Mouse (Mus musculus) embryonic facial prominence, embryonic 12.5 days (tissue): ENCODE data around the gene Ate1. TPM values are rescaled to one million over a fixed set of nuclear protein-coding genes. Genes with fewer than 3 reads are reported as not detected.
"Not testable (repeated sequence)": the region's sequence is repeated elsewhere in the genome, so short reads cannot be mapped to it uniquely, and the experiment has no call there.

ENCODE experiments used
- ATAC-seq: fragments of 200-750 bp; cut with Nextera tagmentation; 2 replicates; pipeline ENCODE4 v1.8.0; 2017; ENCODE audit not compliant: insufficient number of reproducible peaks, insufficient read depth, low FRiP score, low TSS enrichment
- H3K27ac ChIP-seq: fragments of 300-500 bp; sonication (generic); 2 replicates; pipeline ENCODE4 v1.5.1; 2016; ENCODE audit warnings: mild to moderate bottlenecking
- H3K27me3 ChIP-seq: fragments of 300-500 bp; sonication (generic); 2 replicates; pipeline ENCODE4 v1.6.1; 2016; ENCODE audit warnings: mild to moderate bottlenecking, moderate library complexity
- H3K36me3 ChIP-seq: fragments of 300-500 bp; sonication (generic); 2 replicates; pipeline ENCODE4 v1.6.1; 2016; ENCODE audit warnings: mild to moderate bottlenecking
- H3K4me1 ChIP-seq: fragments of 300-500 bp; sonication (generic); 2 replicates; pipeline ENCODE4 v1.6.1; 2016
- H3K4me2 ChIP-seq: fragments of 300-500 bp; sonication (generic); replicated peaks from 2 replicates; pipeline ENCODE4 v1.6.1; 2016; ENCODE audit warnings: mild to moderate bottlenecking, moderate library complexity
- H3K4me3 ChIP-seq: fragments of 300-500 bp; sonication (generic); 2 replicates; pipeline ENCODE4 v1.5.1; 2016; ENCODE audit warnings: mild to moderate bottlenecking
- H3K9ac ChIP-seq: fragments of 300-500 bp; sonication (generic); 2 replicates; pipeline ENCODE4 v1.6.1; 2016; ENCODE audit warnings: mild to moderate bottlenecking, moderate library complexity
- H3K9me3 ChIP-seq: fragments of 300-500 bp; sonication (generic); 2 replicates; pipeline ENCODE4 v1.6.1; 2016; ENCODE audit warnings: mild to moderate bottlenecking, moderate library complexity
- WGBS: fragments of 180-500 bp; shearing (Covaris S2); methylation state at CpG from one replicate; pipeline ENCODE4 v1.1.7; 2016; 5-methylcytosine and 5-hydroxymethylcytosine counted together
- polyA plus RNA-seq: library from polyadenylated mRNA; unstranded; fragments of >200 nt; fragmentation: Nextera tagmentation; extraction: Ambion mirVana; gene quantifications from 2 replicates; pipeline ENCODE4 v1.2.1, GENCODE M21; 2016

Ate1 gene
- polyA plus RNA-seq, 1 experiment from 2014 or later: 47.9 TPM

DNA sequence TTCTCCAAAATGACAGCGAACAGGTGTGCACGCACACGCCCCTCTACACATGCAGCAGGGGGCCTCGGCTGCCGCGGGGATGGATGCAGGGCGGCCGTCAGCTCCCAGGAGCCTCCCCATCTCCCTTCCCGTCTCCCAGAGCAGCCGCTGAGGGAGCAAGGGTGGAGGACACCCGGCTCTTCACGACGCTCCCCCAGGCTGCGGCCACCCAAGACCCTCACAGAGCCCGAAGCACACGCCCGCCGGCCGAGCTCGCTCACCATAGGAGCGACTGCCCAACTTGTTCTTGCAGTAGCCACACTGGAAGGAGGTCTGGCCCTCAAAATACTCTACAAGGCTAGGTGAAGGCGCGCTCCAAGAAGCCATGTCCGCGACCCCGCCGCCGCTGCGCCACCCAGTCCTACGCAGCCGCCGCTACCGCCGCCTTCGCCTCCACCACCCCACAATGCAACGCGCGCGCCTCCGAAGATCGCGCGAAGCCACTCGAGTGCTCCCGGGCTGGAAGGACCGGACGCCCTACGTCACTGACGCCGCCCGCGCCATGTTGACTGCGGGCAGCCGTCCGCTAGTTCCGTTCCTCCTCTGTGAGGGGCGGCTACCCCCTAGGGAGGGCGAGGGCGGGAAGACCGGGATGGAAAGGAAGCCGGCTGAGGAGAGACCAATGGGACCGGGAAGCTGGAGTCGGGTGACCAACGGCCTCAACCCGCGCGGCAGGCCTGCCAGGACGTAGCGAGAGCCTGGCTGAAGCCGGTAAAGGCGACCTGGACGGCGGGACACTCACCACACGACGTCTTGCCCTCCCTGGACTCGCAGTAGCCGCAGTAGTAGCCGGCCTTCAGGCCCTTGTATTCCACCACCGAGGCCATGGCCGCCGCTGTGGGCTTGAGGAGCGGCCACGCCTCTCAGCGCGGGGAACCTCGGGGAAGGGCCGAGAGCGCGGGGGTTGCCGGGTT lies 797 bp downstream of the Ate1 start:
- ATAC-seq: peak; percentile 95
- peak overlapping the region; percentile 96 for H3K27ac ChIP-seq
- H3K27me3 ChIP-seq: no peaks in the 10 kb centered on the region
- H3K9ac ChIP-seq: peak overlapping the region; percentile 90
- H3K9me3 ChIP-seq: no peaks in the 10 kb centered on the region
- H3K4me2 ChIP-seq: peak overlapping the region; percentile 59
- H3K36me3 ChIP-seq: peaks cover 8% of the 10 kb centered on the region; the same call in 1 of the 2 replicates
- peak overlapping the region; percentile 81 for H3K4me3 ChIP-seq
- WGBS: under 1% methylated on average over 87 of the region's 90 CpGs
- H3K4me1 ChIP-seq: peaks cover 10% of the 10 kb centered on the region

DNA sequence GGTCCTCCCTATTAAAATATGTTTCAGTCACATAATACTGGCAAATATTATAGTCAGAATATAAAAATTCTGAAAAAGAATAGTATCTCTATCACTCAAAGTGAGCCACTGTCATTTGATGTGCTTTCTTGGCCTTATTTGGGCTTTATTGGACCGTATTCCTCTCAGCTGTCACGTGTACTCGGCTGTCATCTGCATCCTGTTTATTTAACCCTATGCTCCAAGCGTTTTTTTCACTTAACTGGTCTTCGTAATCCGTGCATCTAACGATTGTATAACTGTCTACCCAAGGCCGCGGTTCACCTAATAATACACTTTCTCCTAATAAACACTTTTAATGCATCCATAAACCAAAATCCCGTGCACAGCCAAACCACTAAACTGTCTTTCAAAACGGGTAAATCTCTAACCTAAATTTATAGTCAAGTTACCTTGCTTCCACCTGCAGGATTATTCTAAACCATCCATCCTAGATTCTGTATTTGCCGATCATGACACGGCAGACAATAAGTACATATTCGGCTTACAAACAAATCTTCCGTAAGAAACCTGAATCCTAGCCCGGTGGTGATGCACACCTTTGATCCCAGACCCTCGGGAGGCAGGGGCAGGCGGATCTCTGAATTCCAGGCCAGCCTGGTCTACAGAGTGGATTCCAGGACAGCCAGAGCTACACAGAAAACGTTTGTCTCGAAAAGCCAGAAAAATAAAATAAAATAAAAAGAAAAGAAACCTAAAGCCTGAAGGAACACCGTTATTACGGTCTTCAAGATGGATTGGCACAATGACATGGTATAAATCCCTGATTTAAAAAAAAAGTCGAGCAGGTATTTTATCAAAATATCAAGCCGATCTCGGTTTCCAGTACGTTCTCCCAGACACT lies 1.7 kb downstream of the Ate1 start:
- Histone ChIP-seq H3K4me3 (peak overlapping the region; percentile 81), H3K27ac (peak overlapping the region; percentile 96), H3K4me1 (peaks cover 10% of the 10 kb centered on the region), H3K4me2 (peak overlapping the region; percentile 59), H3K36me3 (peaks cover 15% of the 10 kb centered on the region), H3K9ac (peak overlapping the region; percentile 90), H3K27me3 (no peaks in the 10 kb centered on the region), H3K9me3 (no peaks in the 10 kb centered on the region)
- 38% methylated on average over 26 of the region's 26 CpGs for WGBS
- ATAC-seq: no peak

DNA sequence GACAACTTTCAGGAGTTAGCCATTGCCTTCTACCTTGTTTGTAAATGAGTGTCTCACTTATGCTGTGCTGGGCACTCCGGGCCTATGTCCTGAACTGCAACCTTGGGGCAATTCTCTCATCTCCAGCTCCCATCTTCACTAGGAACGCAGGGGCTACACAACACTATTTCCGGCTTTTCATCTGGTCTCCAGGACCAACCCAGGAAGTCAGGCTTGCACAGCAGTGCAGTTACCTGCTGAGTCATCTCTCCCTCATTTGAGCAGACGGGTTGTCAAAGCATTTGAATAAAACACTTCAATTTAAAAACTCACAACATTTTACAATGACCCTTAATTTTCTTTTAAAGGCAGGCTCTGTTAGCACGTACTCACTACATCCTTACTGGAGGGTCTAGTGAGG lies 9.9 kb downstream of the Ate1 start:
- Histone ChIP-seq H3K27me3 (no peaks in the 10 kb centered on the region), H3K36me3 (peaks cover 61% of the 10 kb centered on the region), H3K9ac (no peak overlapping the region), H3K9me3 (no peaks in the 10 kb centered on the region), H3K27ac (no peak overlapping the region), H3K4me3 (no peak overlapping the region), H3K4me2 (no peak overlapping the region), H3K4me1 (no peaks in the 10 kb centered on the region)
- ATAC-seq: no peak
- WGBS: 90% methylated on average over 5 of the region's 5 CpGs

DNA sequence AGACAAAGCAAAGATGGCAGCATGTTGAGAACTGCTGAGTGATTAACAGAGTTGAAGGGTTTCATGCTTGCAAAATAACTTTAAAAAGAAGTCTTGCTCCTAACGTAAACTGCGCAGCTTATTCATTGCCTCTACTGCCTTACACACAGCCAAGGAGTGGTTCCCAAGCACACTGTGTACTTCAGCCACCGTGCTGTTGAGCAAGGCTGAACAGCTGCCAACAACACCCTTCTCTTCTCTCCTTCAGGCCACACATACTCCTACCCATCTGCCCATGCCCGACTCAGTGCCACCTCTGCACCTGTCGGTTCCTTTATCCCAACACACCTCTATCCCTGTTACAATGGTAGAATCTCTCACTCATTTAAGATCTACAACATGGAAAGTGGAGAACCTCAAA lies 17.2 kb downstream of the Ate1 start:
- Histone ChIP-seq H3K27ac (no peak overlapping the region), H3K4me3 (no peak overlapping the region), H3K36me3 (peaks cover 53% of the 10 kb centered on the region), H3K4me2 (no peak overlapping the region), H3K9ac (no peak overlapping the region), H3K4me1 (no peaks in the 10 kb centered on the region), H3K9me3 (no peaks in the 10 kb centered on the region), H3K27me3 (no peaks in the 10 kb centered on the region)
- ATAC-seq: no peak
- WGBS: 96% methylated on average over 5 of the region's 5 CpGs

DNA sequence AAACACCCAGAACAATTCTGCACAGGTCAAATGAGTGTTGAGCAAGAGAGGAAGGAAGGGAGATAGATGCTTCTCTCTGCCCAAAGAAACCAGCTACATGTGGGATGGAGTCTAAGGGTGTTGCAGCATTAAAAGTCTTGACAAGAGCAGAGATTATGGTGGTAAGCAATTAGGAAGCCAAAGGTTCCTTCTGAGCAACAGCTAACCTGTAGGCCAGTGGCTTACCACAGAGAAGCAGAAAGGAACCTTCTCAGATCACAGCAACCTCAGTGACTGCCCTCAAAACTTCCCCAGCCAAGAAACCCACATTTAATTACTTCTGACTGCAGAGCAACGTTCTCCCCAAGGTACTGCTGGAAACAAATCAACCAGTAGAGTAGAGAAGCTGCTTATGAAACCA lies 18.7 kb downstream of the Ate1 start:
- Histone ChIP-seq H3K4me3 (no peak overlapping the region), H3K4me2 (no peak overlapping the region), H3K9me3 (no peaks in the 10 kb centered on the region), H3K9ac (no peak overlapping the region), H3K27ac (no peak overlapping the region), H3K4me1 (0 out of 2 replicates have a peak, but pooled peaks cover 2% of the 10 kb centered on the region), H3K36me3 (peaks cover 42% of the 10 kb centered on the region), H3K27me3 (no peaks in the 10 kb centered on the region)
- 61% methylated on average over 1 of the region's 1 CpGs for WGBS
- ATAC-seq: no peak

DNA sequence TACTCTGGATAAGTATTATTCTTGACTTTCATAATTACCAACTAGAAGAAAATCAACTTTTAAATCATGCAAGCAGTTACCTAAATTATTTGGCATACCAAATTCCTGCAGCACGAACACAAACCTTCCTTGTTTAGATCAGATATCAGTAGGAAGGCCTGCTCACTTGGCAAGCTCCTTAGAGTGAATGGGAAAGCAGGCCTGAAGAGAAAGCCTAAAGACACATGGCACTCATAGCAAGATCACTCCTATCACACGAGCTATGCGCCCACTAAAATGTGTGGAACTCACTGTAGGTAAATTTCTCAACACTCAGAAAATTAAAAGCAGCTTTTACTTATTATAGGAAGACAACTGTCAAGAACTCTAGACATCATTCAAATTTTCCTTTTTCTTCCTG lies 26.8 kb downstream of the Ate1 start:
- no peak overlapping the region for H3K27ac ChIP-seq

DNA sequence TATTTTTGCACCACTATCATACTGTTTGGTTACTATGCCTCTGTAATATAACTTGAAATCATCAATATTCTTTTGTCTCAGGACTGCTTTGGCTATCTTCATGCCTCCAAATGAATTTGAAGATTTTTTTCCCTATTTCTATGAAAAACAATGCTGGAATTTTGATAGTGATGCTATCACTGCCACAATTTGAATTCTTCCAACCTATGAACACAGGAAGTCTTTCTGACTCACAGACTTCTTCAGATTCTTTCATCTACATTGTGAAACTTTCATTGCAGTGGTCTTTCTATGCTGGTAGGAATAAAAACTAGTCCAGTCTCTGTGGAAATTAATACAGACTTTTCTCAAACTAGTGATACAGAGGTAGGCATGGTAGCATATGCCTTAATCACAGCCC lies 28.1 kb downstream of the Ate1 start:
- Histone ChIP-seq H3K4me3 (no peak overlapping the region), H3K27ac (no peak overlapping the region), H3K4me1 (peaks cover 4% of the 10 kb centered on the region; the same call in 1 of the 2 replicates), H3K27me3 (no peaks in the 10 kb centered on the region), H3K4me2 (no peak overlapping the region), H3K9me3 (no peaks in the 10 kb centered on the region), H3K36me3 (peaks cover 11% of the 10 kb centered on the region; the same call in 1 of the 2 replicates), H3K9ac (no peak overlapping the region)
- ATAC-seq: no peak

More for the DNA sequence above, 26.8 kb downstream of the Ate1 start:
- H3K4me1 ChIP-seq: peaks cover 6% of the 10 kb centered on the region; the same call in 1 of the 2 replicates
- no peaks in the 10 kb centered on the region for H3K27me3 ChIP-seq
- H3K9me3 ChIP-seq: no peaks in the 10 kb centered on the region
- ATAC-seq: no peak
- 0 out of 2 replicates have a peak, but pooled peaks cover 2% of the 10 kb centered on the region for H3K36me3 ChIP-seq
- WGBS: 74% methylated on average over 3 of the region's 3 CpGs
- no peak overlapping the region for H3K4me3 ChIP-seq
- H3K9ac ChIP-seq: no peak overlapping the region
- no peak overlapping the region for H3K4me2 ChIP-seq

DNA sequence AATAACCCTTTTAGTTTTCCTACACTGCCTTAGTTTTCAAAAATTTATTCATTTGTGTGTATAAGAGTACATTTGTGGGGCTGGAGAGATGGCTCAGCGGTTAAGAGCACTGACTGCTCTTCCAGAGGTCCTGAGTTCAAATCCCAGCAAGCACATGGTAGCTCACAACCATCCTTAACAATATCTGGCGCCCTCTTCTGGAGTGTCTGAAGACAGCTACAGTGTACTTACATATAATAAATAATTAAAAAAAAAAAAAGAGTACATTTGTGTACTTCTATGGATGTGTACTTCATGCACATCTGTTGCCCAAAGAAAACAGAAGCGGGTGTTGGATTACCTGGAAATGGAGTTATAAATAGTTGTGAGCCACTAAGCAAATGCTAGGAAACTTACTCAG lies 41.2 kb downstream of the Ate1 start:
- H3K9ac ChIP-seq, H3K9me3 ChIP-seq, H3K4me3 ChIP-seq, H3K4me1 ChIP-seq, H3K27ac ChIP-seq, H3K4me2 ChIP-seq, H3K27me3 ChIP-seq, H3K36me3 ChIP-seq, ATAC-seq: not testable (repeated sequence)
- WGBS: 91% methylated on average over 3 of the region's 3 CpGs

DNA sequence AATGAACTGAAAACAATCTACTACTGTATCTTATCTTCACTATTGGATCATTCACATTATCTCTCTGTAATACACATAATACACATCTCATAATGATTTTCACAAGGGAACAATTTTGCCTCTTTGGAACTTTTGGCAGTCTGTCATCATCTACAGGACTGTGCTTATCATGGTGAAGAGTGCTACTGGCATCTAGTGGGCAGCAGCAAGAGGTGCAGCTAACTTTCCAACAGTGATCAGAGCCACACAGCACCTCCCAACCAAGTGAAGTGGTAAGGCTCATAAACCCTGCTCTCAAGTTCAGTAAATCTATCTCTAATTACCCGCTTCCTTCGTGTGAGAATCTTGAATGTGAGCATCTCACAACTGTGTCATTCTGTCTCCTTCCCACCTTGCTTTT lies 44.2 kb downstream of the Ate1 start:
- Histone ChIP-seq H3K4me2 (no peak overlapping the region), H3K27ac (no peak overlapping the region), H3K4me3 (no peak overlapping the region), H3K9me3 (no peaks in the 10 kb centered on the region), H3K9ac (no peak overlapping the region), H3K4me1 (0 out of 2 replicates have a peak, but pooled peaks cover 2% of the 10 kb centered on the region), H3K27me3 (no peaks in the 10 kb centered on the region), H3K36me3 (peaks cover 3% of the 10 kb centered on the region; the same call in 1 of the 2 replicates)
- 0 out of 2 replicates have a peak, but pooled peaks have one; percentile 64 for ATAC-seq
- WGBS: 30% methylated on average over 2 of the region's 2 CpGs

DNA sequence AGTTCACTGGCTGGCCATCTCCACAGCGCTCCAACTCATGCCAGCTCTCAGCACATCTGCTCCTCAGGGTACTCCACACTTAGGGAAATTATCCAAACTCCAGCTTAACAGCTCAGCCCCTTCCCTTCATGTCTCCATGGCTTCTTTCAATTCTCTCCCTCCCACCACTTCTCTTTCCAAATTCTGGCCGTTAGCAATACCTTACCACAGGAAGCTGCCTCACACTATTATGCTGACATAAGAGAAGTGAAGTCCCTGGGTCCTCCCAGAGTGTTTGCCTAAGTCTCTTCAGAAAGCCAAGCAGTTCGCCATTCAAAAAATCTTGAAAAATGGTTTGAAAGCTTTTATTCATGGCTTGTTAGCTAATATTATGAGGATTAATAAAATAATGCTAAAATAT lies 46.3 kb downstream of the Ate1 start:
- H3K9ac ChIP-seq: no peak overlapping the region
- ATAC-seq: no peak
- H3K4me3 ChIP-seq: no peak overlapping the region
- no peaks in the 10 kb centered on the region for H3K27me3 ChIP-seq
- no peaks in the 10 kb centered on the region for H3K4me1 ChIP-seq
- no peaks in the 10 kb centered on the region for H3K36me3 ChIP-seq
- no peak overlapping the region for H3K27ac ChIP-seq
- H3K9me3 ChIP-seq: no peaks in the 10 kb centered on the region
- WGBS: 71% methylated on average over 3 of the region's 3 CpGs
- no peak overlapping the region for H3K4me2 ChIP-seq

DNA sequence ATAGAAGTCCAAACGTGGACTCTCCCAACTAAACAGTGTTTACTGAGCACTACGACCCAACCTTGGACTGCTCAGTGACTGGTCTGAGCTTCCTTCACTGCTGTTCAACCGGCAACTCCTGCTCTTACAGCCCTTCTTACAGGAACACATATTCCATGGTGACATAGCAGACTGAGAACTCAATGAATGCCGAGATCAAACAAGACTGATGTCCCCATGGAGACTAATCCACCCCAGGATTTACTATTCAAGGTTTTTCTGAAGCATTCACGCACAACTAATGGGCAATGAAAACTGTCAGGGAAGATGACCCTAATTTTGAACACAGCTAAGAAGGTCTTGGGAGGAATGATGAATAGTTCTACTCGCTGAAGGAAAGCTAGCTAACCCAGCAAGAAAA lies 47.5 kb downstream of the Ate1 start:
- Histone ChIP-seq H3K27ac (no peak overlapping the region), H3K4me1 (no peaks in the 10 kb centered on the region)
- no peak for ATAC-seq

More for the DNA sequence above, 47.5 kb downstream of the Ate1 start:
- no peaks in the 10 kb centered on the region for H3K36me3 ChIP-seq
- H3K9ac ChIP-seq: no peak overlapping the region
- 65% methylated on average over 6 of the region's 6 CpGs for WGBS
- no peak overlapping the region for H3K4me3 ChIP-seq
- no peak overlapping the region for H3K4me2 ChIP-seq
- no peaks in the 10 kb centered on the region for H3K9me3 ChIP-seq
- no peaks in the 10 kb centered on the region for H3K27me3 ChIP-seq
